Mouse (Mus musculus): ENCODE results near the gene Nelfcd.

DNA sequence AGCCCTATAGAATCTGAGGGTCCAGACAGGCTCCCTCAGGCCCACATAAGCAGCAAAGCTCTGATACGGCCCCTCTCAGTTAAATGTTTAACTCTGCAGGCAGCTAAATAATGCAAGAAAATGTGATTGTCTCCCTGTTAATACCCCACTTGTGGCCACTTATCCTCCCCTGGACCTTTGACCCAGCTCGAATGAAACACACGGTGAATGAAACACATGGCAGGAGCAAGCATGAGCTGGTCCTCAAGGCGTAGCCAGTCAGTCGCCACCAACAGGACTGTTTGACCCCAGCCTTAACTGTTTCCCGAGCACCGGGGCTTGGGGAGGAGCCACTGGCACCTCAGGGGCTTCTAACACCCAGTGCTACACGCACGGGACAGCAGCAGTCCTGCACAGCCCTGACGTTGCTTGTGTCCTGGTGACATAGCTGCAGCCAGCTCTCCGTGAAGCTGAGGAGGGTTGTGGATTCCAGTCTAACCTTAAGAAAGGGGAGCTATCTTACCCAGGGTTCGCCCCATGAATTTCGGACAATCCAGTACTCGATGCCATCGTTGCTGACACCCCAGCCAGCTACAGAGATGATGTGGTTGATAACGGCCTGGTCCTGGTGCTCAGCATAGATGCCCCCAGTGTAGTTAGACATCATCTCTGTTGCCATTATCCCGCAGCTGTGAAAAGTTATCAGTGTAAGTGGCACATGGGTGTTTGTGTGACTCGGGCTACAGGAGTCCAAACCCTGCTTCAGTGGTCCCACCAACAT is 12.7 kb downstream of the Nelfcd start:
- TF ChIP-seq MAX (IDR thresholded peaks at IDR 0.05) (no peak), CTCF (IDR thresholded peaks at IDR 0.05; ENCODE audit: control insufficient read depth, insufficient read depth, insufficient read length) (no peak), USF1 (IDR thresholded peaks at IDR 0.05; ENCODE audit: low read depth) (no peak), FOSL1 (IDR thresholded peaks at IDR 0.05; ENCODE audit: insufficient read depth, low read length, poor library complexity, severe bottlenecking) (no peak), MYOD1 (IDR thresholded peaks at IDR 0.05; ENCODE audit: control insufficient read depth, insufficient read length, low read depth) (no peak)
